Mouse (Mus musculus) ES-CJ7 (cell line): ENCODE measurements around the gene Clec2g.

Source experiments
- DNase-seq: peaks from one replicate; pipeline ENCODE4 v3.0.0; 2011; ENCODE audit warnings: low read depth, low spot score

The Clec2g gene

DNA sequence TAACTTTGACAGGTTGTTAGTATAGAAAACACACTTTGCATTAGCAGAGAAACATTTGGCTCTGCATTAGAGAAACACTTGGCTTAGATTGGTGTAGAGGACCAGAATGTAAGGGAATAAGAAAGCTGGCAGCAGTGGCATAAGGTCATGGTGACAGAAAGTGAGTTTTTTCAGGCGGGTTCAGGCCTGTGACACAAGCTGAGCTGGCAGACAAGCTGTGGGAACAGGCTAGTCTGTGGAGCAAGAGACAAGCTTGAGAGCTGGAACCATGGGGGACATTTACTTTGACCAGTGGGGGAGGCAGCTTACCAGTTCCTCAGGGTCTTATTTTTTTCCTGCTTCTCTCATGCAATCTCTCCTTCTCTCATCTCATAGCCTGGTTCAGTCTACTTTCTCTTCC is 78.8 kb downstream of the Clec2g start:
- no peak for DNase-seq

DNA sequence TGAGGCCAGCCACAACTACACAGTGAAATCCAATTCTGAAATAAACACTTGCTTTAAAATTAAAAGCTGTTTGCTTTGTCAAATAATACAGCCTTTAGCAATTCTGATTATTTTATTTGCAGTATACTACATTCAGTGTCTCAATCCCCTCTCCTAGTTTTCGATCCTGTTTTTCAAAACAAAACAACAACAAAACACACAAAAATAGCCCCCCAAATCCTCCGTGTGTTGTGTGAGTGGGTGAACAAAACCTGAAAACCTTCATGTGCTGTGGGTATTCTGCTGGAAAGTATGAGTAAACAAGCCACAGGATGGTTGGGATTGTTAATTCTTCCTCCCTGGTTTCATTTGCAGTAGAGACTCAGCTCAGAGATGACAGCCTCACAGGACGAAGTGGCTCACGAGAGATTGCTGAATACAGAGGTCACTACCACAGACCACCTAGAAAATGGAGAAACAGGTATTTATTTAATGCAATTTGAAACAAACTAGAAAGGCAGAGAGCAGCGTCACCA is 79.6 kb downstream of the Clec2g start:
- DNase-seq: no peak

DNA sequence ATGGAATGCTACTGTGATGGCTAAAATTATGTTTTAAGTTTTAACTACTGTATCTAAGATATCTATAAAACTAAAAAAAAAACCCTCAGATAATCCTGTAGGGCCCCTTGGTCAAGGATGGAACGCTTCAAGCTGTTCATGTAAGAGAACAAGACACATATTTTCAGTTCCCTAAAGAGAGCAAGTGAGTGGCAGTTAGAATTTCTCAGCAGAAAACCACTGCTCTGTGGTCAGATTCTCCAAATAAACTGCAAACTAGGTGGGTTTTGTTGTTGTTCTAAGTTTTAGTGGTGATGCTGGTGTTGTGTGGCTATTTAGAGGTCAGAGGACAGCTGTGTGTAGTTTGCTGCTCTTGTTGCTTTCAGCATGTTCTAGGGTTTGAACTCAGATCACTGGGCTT is 80.2 kb downstream of the Clec2g start:
- no peak for DNase-seq

DNA sequence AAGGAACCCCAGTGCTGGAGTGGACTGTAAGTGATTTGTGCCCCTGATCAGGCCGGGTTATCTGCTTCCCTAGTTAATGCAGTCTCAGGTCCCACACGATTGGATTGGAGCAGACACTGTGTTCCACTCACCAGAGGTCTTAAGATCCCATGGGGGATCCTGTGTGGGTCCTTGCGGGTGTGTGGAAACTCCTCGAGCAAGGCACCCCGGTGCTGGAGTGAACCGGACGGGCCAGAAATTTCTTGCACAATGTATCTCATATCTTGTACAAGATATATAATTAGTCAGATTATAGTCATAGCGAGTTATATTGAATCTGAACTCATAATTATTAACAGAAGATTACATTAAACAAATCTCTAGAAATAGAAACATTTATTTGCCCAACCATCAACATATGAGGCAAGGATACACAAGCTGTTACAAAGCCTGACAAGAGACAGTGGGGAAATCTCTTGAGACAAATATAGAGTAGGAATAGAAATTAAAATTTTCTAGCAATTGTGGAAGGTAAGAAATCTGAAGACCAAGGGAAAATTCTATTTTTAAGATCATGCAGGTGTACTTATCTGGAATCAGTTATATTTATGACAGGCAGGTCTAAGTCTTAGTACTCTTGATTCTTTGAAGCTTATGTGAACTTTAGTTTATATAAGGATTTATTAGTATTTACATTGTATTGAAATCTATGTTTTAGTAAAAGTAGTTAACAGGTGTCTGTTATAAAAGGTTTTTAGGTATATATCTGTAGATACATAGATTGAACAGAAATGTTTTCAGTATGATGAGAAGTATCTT is 93.5 kb downstream of the Clec2g start:
- no peak for DNase-seq

DNA sequence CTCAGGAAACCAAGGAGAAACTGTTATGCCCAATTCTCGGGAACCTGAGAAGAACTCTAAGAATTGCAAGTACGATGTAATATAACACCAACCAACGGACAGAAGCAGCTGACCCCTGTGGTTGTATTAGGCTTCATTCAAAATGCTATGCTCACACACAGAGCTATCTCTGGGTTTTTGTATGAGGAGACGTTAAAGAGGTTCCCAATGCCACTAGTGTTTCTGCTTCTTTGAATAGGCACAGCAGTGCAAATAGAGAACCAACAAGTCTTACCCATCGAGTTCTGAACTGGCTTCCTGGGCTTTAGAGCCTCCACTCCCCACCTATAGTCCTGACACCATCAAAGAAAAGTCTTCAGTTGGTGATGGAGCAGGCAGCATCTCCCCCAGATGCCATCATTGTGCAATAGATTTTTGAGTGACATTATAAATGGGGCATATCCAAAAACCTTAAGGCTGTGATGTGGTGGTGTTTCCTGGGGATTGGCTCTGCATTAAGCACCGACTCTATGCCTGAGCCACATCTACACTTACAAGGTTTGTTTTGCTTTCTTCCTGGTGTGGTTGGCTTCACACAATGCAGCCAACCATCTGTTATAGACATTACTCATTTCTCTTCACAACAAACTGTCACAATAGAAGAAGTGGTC is 96.1 kb downstream of the Clec2g start:
- DNase-seq: no peak

DNA sequence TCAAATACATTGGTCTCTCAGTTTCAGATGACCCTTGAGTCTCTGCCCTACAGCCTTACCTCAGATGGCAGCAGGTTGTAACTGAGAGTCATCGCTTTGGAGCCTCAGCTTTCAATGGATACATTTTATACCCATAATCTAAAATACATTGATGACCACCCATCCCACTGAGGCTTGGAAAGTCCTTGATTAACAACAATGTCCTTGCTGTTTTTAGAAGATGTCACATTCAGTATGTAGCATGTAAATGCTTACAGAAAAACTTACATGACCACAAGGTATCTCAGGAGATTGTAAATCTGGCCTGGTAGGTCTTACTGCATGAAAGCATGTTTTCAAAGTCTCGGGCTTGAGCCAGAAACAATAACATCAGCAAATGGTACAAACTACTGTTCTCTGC is 96.8 kb downstream of the Clec2g start:
- no peak for DNase-seq

DNA sequence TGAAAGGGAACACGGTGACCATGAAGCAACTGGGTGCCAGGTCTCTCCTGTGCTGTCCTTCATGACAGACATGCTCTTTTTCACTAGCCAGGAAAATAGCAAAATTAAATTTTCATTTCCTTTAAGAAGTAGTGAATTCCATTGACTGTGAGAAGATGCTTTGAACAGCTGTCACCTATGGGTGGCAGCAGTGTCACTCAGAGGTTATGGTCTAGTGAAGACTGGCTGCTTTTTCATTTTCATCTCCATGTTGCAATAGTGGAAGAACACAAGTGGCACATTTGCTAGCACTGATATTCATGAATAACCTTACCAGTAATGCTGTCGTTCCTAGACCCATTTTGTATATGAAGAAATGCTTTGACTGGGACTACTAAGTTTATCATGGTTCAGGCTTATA is 99.2 kb downstream of the Clec2g start:
- no peak for DNase-seq
